Mouse (Mus musculus) hindbrain, embryonic 14.5 days (tissue): Measurements from ENCODE around the gene Neb. TPM values are rescaled to one million over a fixed set of nuclear protein-coding genes. Genes with fewer than 3 reads are reported as not detected.

Source experiments
- ATAC-seq: fragments of 200-750 bp; cut with Nextera tagmentation; 2 replicates; pipeline ENCODE4 v1.8.0; 2017; ENCODE audit warnings: moderate number of reproducible peaks, mild to moderate bottlenecking, moderate TSS enrichment, moderate library complexity; ENCODE audit not compliant: low FRiP score
- DNase-seq: peaks from one replicate; pipeline ENCODE4 v3.0.0-alpha.2; 2015; ENCODE audit warnings: low spot score
- H3K27ac ChIP-seq: fragments of 300-500 bp; sonication (generic); 2 replicates; pipeline ENCODE4 v1.5.1; 2014; ENCODE audit warnings: mild to moderate bottlenecking, moderate library complexity
- H3K27me3 ChIP-seq: fragments of 300-500 bp; sonication (generic); 2 replicates; pipeline ENCODE4 v1.6.1; 2014; ENCODE audit warnings: mild to moderate bottlenecking, low read length, mixed read lengths; ENCODE audit not compliant: control insufficient read depth, insufficient read depth
- H3K36me3 ChIP-seq: fragments of 300-500 bp; sonication (generic); replicated peaks from 2 replicates; pipeline ENCODE4 v1.6.1; 2014; ENCODE audit not compliant: control insufficient read depth, insufficient read depth
- H3K4me1 ChIP-seq: fragments of 300-500 bp; sonication (generic); replicated peaks from 2 replicates; pipeline ENCODE4 v1.6.1; 2014; ENCODE audit warnings: antibody characterized with exemption, low read length, mixed read lengths; ENCODE audit not compliant: control insufficient read depth, insufficient read depth
- H3K4me2 ChIP-seq: fragments of 300-500 bp; sonication (generic); replicated peaks from 2 replicates; pipeline ENCODE4 v1.6.1; 2014; ENCODE audit warnings: mild to moderate bottlenecking, moderate library complexity
- H3K4me3 ChIP-seq: fragments of 300-500 bp; sonication (generic); replicated peaks from 2 replicates; pipeline ENCODE4 v1.5.1; 2014; ENCODE audit warnings: mild to moderate bottlenecking, low read length
- H3K9ac ChIP-seq: fragments of 300-500 bp; sonication (generic); 2 replicates; pipeline ENCODE4 v1.6.1; 2014
- H3K9me3 ChIP-seq: fragments of 300-500 bp; sonication (generic); 2 replicates; pipeline ENCODE4 v1.6.1; 2016; ENCODE audit warnings: low read length; ENCODE audit not compliant: control insufficient read depth
- WGBS: fragments of 180-500 bp; shearing (Covaris S2); extraction: QIAGEN DNeasy Blood & Tissue Kit; methylation state at CpG from one replicate; pipeline ENCODE4 v1.1.7; 2014; 5-methylcytosine and 5-hydroxymethylcytosine counted together
- polyA plus RNA-seq: library from polyadenylated mRNA; unstranded; fragments of >200 nt; fragmentation: Nextera tagmentation; extraction: Ambion mirVana; gene quantifications from 2 replicates; pipeline ENCODE4 v1.2.1, GENCODE M21; 2014

Gene Neb
- polyA plus RNA-seq, 1 experiment from 2014 or later = 0.74 TPM

- WGBS = 78% methylated on average over 4 of the region's 4 CpGs
- no peaks in the 10 kb centered on the region for H3K27me3 ChIP-seq
- no peak overlapping the region for H3K4me3 ChIP-seq
- no peaks in the 10 kb centered on the region for H3K4me1 ChIP-seq
- H3K9me3 ChIP-seq = no peaks in the 10 kb centered on the region
- no peak overlapping the region for H3K4me2 ChIP-seq
- no peak overlapping the region for H3K9ac ChIP-seq
- H3K36me3 ChIP-seq = no peaks in the 10 kb centered on the region
- ATAC-seq (no peak), DNase-seq (no peak)
- H3K27ac ChIP-seq = no peak overlapping the region
Observed at GRCm38 (mm10) chr2:52204992-52205391, 173.3 kb downstream of the Neb start.

GRCm38 (mm10) chr2:52193629-52194028 is 184.6 kb downstream of the Neb start:
- H3K27me3 ChIP-seq = no peaks in the 10 kb centered on the region
- no peak overlapping the region for H3K9ac ChIP-seq
- no peak overlapping the region for H3K4me3 ChIP-seq
- H3K27ac ChIP-seq = no peak overlapping the region
- ATAC-seq = no peak
- no peaks in the 10 kb centered on the region for H3K4me1 ChIP-seq
- no peak for DNase-seq
- H3K9me3 ChIP-seq = no peaks in the 10 kb centered on the region
- H3K4me2 ChIP-seq = no peak overlapping the region
- no peaks in the 10 kb centered on the region for H3K36me3 ChIP-seq
- 94% methylated on average over 6 of the region's 6 CpGs for WGBS

GRCm38 (mm10) chr2:52179678-52180077 is 198.6 kb downstream of the Neb start:
- DNase-seq (no peak), ATAC-seq (no peak)
- Histone ChIP-seq H3K4me2 (no peak overlapping the region), H3K27ac (no peak overlapping the region), H3K4me3 (no peak overlapping the region), H3K36me3 (no peaks in the 10 kb centered on the region), H3K27me3 (no peaks in the 10 kb centered on the region), H3K4me1 (no peaks in the 10 kb centered on the region), H3K9ac (no peak overlapping the region), H3K9me3 (no peaks in the 10 kb centered on the region)
- 89% methylated on average over 1 of the region's 1 CpGs for WGBS

GRCm38 (mm10) chr2:52177726-52178125 is 200.5 kb downstream of the Neb start:
- Histone ChIP-seq H3K4me1 (no peaks in the 10 kb centered on the region), H3K27me3 (no peaks in the 10 kb centered on the region), H3K36me3 (no peaks in the 10 kb centered on the region), H3K9me3 (no peaks in the 10 kb centered on the region), H3K4me2 (no peak overlapping the region), H3K27ac (no peak overlapping the region), H3K9ac (no peak overlapping the region), H3K4me3 (no peak overlapping the region)
- DNase-seq (no peak), ATAC-seq (no peak)
- 92% methylated on average over 9 of the region's 9 CpGs for WGBS

- H3K9me3 ChIP-seq = no peaks in the 10 kb centered on the region
- ATAC-seq (no peak), DNase-seq (no peak)
- no peaks in the 10 kb centered on the region for H3K27me3 ChIP-seq
- no peak overlapping the region for H3K27ac ChIP-seq
- H3K4me3 ChIP-seq = no peak overlapping the region
- H3K9ac ChIP-seq = no peak overlapping the region
- no peak overlapping the region for H3K4me2 ChIP-seq
- H3K4me1 ChIP-seq = no peaks in the 10 kb centered on the region
- WGBS = 93% methylated on average over 7 of the region's 7 CpGs
- H3K36me3 ChIP-seq = no peaks in the 10 kb centered on the region
Observed at GRCm38 (mm10) chr2:52177184-52177583, 201.1 kb downstream of the Neb start.

GRCm38 (mm10) chr2:52176537-52176936 is 201.7 kb downstream of the Neb start:
- 70% methylated on average over 8 of the region's 8 CpGs for whole genome bisulfite sequencing
- Histone ChIP-seq H3K27me3 (no peaks in the 10 kb centered on the region), H3K4me3 (no peak overlapping the region), H3K4me1 (no peaks in the 10 kb centered on the region), H3K9ac (no peak overlapping the region), H3K36me3 (no peaks in the 10 kb centered on the region), H3K27ac (no peak overlapping the region), H3K9me3 (no peaks in the 10 kb centered on the region), H3K4me2 (no peak overlapping the region)
- DNase-seq (no peak), ATAC-seq (no peak)

GRCm38 (mm10) chr2:52174951-52175350 is 203.3 kb downstream of the Neb start:
- Histone ChIP-seq H3K27me3 (no peaks in the 10 kb centered on the region), H3K9ac (no peak overlapping the region), H3K27ac (no peak overlapping the region), H3K4me2 (no peak overlapping the region), H3K36me3 (no peaks in the 10 kb centered on the region), H3K9me3 (no peaks in the 10 kb centered on the region), H3K4me3 (no peak overlapping the region), H3K4me1 (no peaks in the 10 kb centered on the region)
- no peak for DNase-seq
- ATAC-seq = no peak
- WGBS = 87% methylated on average over 4 of the region's 4 CpGs

GRCm38 (mm10) chr2:52169243-52170005 is 208.8 kb downstream of the Neb start:
- Histone ChIP-seq H3K27ac (no peak overlapping the region), H3K4me1 (no peaks in the 10 kb centered on the region), H3K9ac (no peak overlapping the region), H3K36me3 (no peaks in the 10 kb centered on the region), H3K4me3 (no peak overlapping the region), H3K4me2 (no peak overlapping the region), H3K9me3 (no peaks in the 10 kb centered on the region), H3K27me3 (no peaks in the 10 kb centered on the region)
- no peak for DNase-seq
- ATAC-seq = no peak
- WGBS = 94% methylated on average over 7 of the region's 7 CpGs

- Histone ChIP-seq H3K9ac (no peak overlapping the region), H3K4me1 (no peaks in the 10 kb centered on the region), H3K36me3 (no peaks in the 10 kb centered on the region), H3K27ac (no peak overlapping the region), H3K9me3 (no peaks in the 10 kb centered on the region), H3K27me3 (no peaks in the 10 kb centered on the region), H3K4me2 (no peak overlapping the region), H3K4me3 (no peak overlapping the region)
- no peak for ATAC-seq
- DNase-seq = no peak
- WGBS = 80% methylated on average over 3 of the region's 3 CpGs
Observed at GRCm38 (mm10) chr2:52153064-52153463, 225.2 kb downstream of the Neb start.

- no peak overlapping the region for H3K27ac ChIP-seq
- DNase-seq (no peak), ATAC-seq (no peak)
- peaks cover 12% of the 10 kb centered on the region; the same call in 1 of the 2 replicates for H3K36me3 ChIP-seq
- H3K4me3 ChIP-seq = no peak overlapping the region
- no peak overlapping the region for H3K4me2 ChIP-seq
- no peaks in the 10 kb centered on the region for H3K9me3 ChIP-seq
- H3K9ac ChIP-seq = no peak overlapping the region
- WGBS = 95% methylated on average over 2 of the region's 2 CpGs
- H3K27me3 ChIP-seq = no peaks in the 10 kb centered on the region
- no peaks in the 10 kb centered on the region for H3K4me1 ChIP-seq
Observed at GRCm38 (mm10) chr2:52133351-52133750, 244.9 kb downstream of the Neb start.
